Mouse (Mus musculus): ENCODE results near the gene Iars2. TPM values are rescaled to one million over a fixed set of nuclear protein-coding genes. Genes with fewer than 3 reads are reported as not detected.
"Not testable (repeated sequence)": the region's sequence is repeated elsewhere in the genome, so short reads cannot be mapped to it uniquely, and the experiment has no call there.

The Iars2 gene
- polyA plus RNA-seq, 1 experiment, result 0.16 TPM

DNA sequence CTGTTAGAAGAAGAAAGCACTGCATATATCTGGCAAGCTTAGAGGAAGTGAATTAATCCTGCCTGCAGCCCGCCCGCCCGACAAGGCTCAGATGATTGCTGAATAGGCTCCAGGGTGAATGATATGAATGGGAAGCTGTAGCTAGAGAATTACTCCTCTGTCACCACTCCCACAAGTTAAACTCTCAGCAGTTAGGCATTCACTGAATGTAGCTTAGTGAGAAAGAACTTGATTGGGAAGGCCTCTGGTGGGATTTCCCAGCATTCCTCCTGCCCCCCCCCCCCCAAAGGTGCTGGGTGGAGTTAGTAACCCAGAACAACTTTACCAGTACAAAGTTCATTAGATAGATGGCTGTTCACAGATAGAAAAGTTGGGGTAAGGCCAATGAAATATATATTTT lies 7.3 kb upstream of the Iars2 start:
- peaks cover 6% of the 10 kb centered on the region for H3K36me3 ChIP-seq (ENCODE audit: control insufficient read depth)
- H3K4me3 ChIP-seq (replicated peaks), result no peak overlapping the region
- H3K4me1 ChIP-seq (ENCODE audit: control insufficient read depth), result peaks cover 17% of the 10 kb centered on the region
- H3K9me3 ChIP-seq (ENCODE audit: control insufficient read depth, low read length), result no peaks in the 10 kb centered on the region; the same call in 1 of the 2 replicates
- H3K27me3 ChIP-seq (ENCODE audit: control insufficient read depth), result no peaks in the 10 kb centered on the region
- no peak for TF ChIP-seq TAL1 (IDR thresholded peaks at IDR 0.05; ENCODE audit: low read length)
- TF ChIP-seq GATA1 (IDR thresholded peaks at IDR 0.05; ENCODE audit: low read length), result no peak

- H3K36me3 ChIP-seq (ENCODE audit: control insufficient read depth), result no peaks in the 10 kb centered on the region; the same call in 1 of the 2 replicates
- TF ChIP-seq TAL1 (IDR thresholded peaks at IDR 0.05; ENCODE audit: low read length), result no peak
- no peak for TF ChIP-seq GATA1 (IDR thresholded peaks at IDR 0.05; ENCODE audit: low read length)
- H3K9me3 ChIP-seq (ENCODE audit: control insufficient read depth, low read length), result no peaks in the 10 kb centered on the region
- H3K4me3 ChIP-seq (replicated peaks), result no peak overlapping the region
- no peaks in the 10 kb centered on the region for H3K27me3 ChIP-seq (ENCODE audit: control insufficient read depth)
- peaks cover 20% of the 10 kb centered on the region for H3K4me1 ChIP-seq (ENCODE audit: control insufficient read depth)
These were observed 6.1 kb upstream of the Iars2 start for GRCm38 (mm10) chr1:185335231-185335765.

GRCm38 (mm10) chr1:185334136-185334535 lies 4.9 kb upstream of the Iars2 start:
- Histone ChIP-seq H3K4me3 (replicated peaks) (no peak overlapping the region), H3K36me3 (ENCODE audit: control insufficient read depth) (no peaks in the 10 kb centered on the region; the same call in 1 of the 2 replicates), H3K9me3 (ENCODE audit: control insufficient read depth, low read length) (no peaks in the 10 kb centered on the region), H3K4me1 (ENCODE audit: control insufficient read depth) (peaks cover 30% of the 10 kb centered on the region), H3K27me3 (ENCODE audit: control insufficient read depth) (no peaks in the 10 kb centered on the region)
- TF ChIP-seq GATA1 (IDR thresholded peaks at IDR 0.05; ENCODE audit: low read length) (no peak), TAL1 (IDR thresholded peaks at IDR 0.05; ENCODE audit: low read length) (no peak)

DNA sequence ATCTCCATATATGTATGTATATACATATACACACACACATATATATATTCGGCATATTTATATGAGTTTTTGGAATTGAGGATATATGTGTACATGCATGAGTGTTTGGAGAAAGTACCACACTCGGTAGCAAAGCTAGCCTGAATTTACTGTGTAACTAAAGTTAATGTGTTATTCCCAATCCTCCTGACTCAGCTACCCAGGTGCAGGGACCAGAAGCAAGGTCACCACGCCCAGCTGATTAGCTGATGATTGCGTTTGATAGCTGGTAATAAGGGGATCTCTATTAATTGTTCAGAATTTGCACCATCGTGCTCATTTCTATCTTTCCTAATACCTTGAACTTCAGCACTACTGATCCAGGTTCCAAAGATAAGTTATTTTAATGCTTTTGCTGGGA lies 4.5 kb upstream of the Iars2 start:
- H3K4me1 ChIP-seq (ENCODE audit: control insufficient read depth), result peaks cover 31% of the 10 kb centered on the region
- no peaks in the 10 kb centered on the region for H3K27me3 ChIP-seq (ENCODE audit: control insufficient read depth)
- no peaks in the 10 kb centered on the region; the same call in 1 of the 2 replicates for H3K36me3 ChIP-seq (ENCODE audit: control insufficient read depth)
- TF ChIP-seq GATA1 (IDR thresholded peaks at IDR 0.05; ENCODE audit: low read length), result no peak
- no peak for TF ChIP-seq TAL1 (IDR thresholded peaks at IDR 0.05; ENCODE audit: low read length)
- H3K9me3 ChIP-seq (ENCODE audit: control insufficient read depth, low read length), result no peaks in the 10 kb centered on the region
- H3K4me3 ChIP-seq (replicated peaks), result no peak overlapping the region

- Histone ChIP-seq H3K9me3 (ENCODE audit: control insufficient read depth, low read length) (no peaks in the 10 kb centered on the region), H3K4me3 (replicated peaks) (peak within 1 kb of the TSS; percentile 64), H3K27me3 (ENCODE audit: control insufficient read depth) (no peaks in the 10 kb centered on the region), H3K36me3 (ENCODE audit: control insufficient read depth) (peaks cover 5% of the 10 kb centered on the region), H3K4me1 (ENCODE audit: control insufficient read depth) (peaks cover 41% of the 10 kb centered on the region)
- TF ChIP-seq TAL1 (IDR thresholded peaks at IDR 0.05; ENCODE audit: low read length), result no peak
- TF ChIP-seq GATA1 (IDR thresholded peaks at IDR 0.05; ENCODE audit: low read length), result no peak
These were observed 2.8 kb upstream of the Iars2 start, which contains the start of gene Bpnt1 for GRCm38 (mm10) chr1:185331983-185332430. Gene Bpnt1, plus strand, starts transcription at chr1:185332149.

DNA sequence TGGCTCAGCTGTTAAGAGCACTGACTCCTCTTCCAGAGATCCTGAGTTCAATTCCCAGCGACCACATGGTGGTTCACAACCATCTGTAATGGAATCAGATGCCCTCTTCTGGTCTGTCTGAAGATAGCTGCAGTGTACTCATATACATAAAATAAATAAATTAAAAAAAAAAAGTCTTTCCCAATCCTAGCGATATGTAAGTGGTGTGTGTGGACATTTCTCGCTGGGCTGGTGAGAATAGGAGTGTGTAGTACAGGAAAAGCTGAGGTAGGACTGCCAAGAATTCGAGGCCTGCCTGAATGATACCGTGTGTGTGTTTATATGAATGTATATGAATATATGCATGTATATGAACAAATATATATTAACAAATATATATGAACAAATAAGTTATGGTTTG lies 2.2 kb upstream of the Iars2 start:
- TF ChIP-seq GATA1 (IDR thresholded peaks at IDR 0.05; ENCODE audit: low read length), result no peak
- no peak for TF ChIP-seq TAL1 (IDR thresholded peaks at IDR 0.05; ENCODE audit: low read length)
- Histone ChIP-seq H3K9me3 (ENCODE audit: control insufficient read depth, low read length) (no peaks in the 10 kb centered on the region), H3K4me3 (replicated peaks) (peak overlapping the region; percentile 64), H3K36me3 (ENCODE audit: control insufficient read depth) (peaks cover 12% of the 10 kb centered on the region), H3K4me1 (ENCODE audit: control insufficient read depth) (peaks cover 42% of the 10 kb centered on the region), H3K27me3 (ENCODE audit: control insufficient read depth) (no peaks in the 10 kb centered on the region)

DNA sequence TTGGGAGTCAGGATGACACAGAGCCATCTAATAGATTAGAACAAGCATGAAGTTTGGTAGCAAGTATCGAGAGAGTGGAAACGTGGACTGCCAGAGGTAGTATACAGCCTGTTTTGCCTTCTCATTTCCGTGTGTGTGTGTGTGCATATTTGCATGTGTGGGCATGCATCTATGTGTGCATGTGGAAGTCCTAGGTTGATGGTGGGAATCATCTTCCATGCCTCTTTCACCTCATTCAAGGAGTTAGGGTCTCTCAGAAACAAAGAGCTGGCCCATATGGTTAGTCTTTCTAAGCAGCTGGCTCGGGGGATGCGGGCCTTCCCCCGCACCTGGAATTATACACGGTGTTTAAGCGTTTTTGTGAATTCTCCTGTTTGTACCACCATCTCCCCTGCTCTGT lies 655 bp upstream of the Iars2 start:
- H3K36me3 ChIP-seq (ENCODE audit: control insufficient read depth), result peaks cover 26% of the 10 kb centered on the region
- TF ChIP-seq GATA1 (IDR thresholded peaks at IDR 0.05; ENCODE audit: low read length) (no peak), TAL1 (IDR thresholded peaks at IDR 0.05; ENCODE audit: low read length) (no peak)
- no peaks in the 10 kb centered on the region for H3K27me3 ChIP-seq (ENCODE audit: control insufficient read depth)
- H3K9me3 ChIP-seq (ENCODE audit: control insufficient read depth, low read length), result no peaks in the 10 kb centered on the region
- peak overlapping the region; percentile 89 for H3K4me3 ChIP-seq (replicated peaks)
- peaks cover 42% of the 10 kb centered on the region for H3K4me1 ChIP-seq (ENCODE audit: control insufficient read depth)

GRCm38 (mm10) chr1:185327754-185328345 lies 1.3 kb downstream of the Iars2 start:
- Histone ChIP-seq H3K36me3 (ENCODE audit: control insufficient read depth) (peaks cover 44% of the 10 kb centered on the region), H3K4me3 (replicated peaks) (peak overlapping the region; percentile 89), H3K4me1 (ENCODE audit: control insufficient read depth) (peaks cover 37% of the 10 kb centered on the region)
- H3K27me3 ChIP-seq (ENCODE audit: control insufficient read depth); H3K9me3 ChIP-seq (ENCODE audit: control insufficient read depth, low read length): not testable (repeated sequence)

- no peaks in the 10 kb centered on the region for H3K4me1 ChIP-seq (ENCODE audit: control insufficient read depth)
- no peaks in the 10 kb centered on the region; the same call in 1 of the 2 replicates for H3K9me3 ChIP-seq (ENCODE audit: control insufficient read depth, low read length)
- no peaks in the 10 kb centered on the region for H3K27me3 ChIP-seq (ENCODE audit: control insufficient read depth)
- H3K4me3 ChIP-seq (replicated peaks), result no peak overlapping the region
- no peak for TF ChIP-seq GATA1 (IDR thresholded peaks at IDR 0.05; ENCODE audit: low read length)
- TF ChIP-seq TAL1 (IDR thresholded peaks at IDR 0.05; ENCODE audit: low read length), result no peak
- H3K36me3 ChIP-seq (ENCODE audit: control insufficient read depth), result peaks cover 80% of the 10 kb centered on the region
These were observed 13.2 kb downstream of the Iars2 start for GRCm38 (mm10) chr1:185315846-185316568.
